Mouse (Mus musculus): ENCODE measurements around the gene Parvb. TPM values are rescaled to one million over a fixed set of nuclear protein-coding genes. Genes with fewer than 3 reads are reported as not detected.

Parvb gene
- total RNA-seq, 2 experiments from 2014 or later: 32.4 to 89.7 TPM

DNA sequence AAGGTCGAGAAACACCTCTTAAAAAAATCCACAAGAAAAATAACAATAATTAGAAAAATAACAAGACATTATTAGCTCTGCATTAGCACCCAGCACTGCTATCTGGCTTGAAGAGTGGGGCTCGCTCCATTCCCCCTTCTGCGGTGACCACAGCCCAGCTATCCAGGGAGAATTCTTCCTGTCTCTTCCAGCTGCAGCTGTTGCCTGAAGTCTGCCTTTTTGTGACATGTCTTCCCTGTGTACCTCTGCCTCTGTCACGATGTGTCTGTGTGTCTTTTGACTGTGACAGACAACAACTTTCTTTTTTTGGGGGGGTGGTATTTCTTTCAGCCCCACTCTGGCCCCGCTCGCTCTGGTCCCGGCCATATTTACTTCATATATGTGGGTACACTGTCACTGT lies 20.8 kb downstream of the Parvb start:
- ATAC-seq (replicated peaks; ENCODE audit: low FRiP score, poor library complexity, severe bottlenecking): no peak

DNA sequence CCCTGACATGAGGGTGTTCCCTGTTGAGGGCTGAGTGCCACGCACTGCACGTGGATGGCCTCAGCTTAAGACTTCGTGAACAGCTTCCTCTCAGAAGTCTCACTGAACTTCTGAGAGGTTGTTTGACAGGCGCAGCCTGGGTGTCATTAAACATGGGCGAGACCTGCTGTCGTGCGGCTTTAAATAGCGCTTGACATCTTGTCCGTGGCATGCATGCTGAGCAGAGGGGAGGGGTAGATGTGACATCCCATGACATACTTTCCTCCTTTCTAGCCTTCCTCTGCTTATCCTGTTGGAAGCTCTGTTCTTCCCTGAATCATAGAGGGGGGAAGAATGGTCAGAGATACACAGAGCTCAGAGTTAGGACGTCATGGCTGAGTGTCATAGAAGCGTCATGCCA lies 21.9 kb downstream of the Parvb start:
- ATAC-seq (replicated peaks; ENCODE audit: low FRiP score, poor library complexity, severe bottlenecking): no peak

DNA sequence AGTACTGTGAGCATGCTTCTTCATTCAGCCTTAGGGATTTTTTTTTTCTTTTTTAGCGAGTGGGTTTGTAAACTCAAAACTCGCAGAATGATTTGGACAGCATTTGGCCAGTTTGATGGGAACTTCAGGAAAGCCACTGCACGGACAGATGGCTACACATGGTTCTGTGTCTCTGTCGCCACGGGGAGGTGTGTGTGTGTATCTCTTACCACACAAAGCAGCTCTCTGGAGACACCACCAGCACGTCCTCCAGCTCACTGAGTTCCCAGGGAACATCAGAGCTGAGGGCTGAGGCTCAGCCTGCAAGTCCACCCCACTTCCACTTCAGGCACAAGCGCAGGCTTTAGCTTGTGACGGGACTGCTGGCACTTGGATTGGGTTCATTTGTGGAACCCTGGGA lies 22.5 kb downstream of the Parvb start:
- ATAC-seq (replicated peaks; ENCODE audit: low FRiP score, poor library complexity, severe bottlenecking): no peak

DNA sequence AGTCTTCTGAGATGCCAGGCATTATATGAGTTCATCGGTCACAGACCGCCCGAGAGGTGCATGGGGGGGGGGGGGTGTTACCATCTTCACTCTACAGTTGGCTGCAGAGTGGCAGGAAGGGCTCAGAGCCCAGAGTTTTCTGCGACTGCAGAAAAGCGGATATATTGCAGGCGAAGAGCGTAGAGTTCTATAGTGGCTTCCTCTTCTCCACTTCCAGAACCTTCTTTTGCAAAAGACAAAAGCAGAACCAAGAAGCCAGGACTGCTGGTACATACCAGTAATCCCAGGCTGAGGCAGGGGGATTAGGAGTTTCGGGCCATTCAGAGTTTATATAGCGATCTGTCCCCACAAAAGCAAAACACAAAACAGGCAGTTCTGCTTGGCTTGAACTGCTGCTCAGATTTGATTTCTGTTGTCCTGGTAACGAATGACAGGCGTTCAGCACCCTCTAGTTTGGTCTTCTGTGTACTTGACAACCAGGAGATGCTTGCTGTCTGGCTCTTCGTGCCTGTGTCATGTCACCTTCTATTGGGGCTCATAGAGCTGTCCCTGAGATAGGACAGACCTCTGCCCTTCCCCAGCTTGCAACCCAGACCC lies 24.5 kb downstream of the Parvb start:
- ATAC-seq (replicated peaks; ENCODE audit: low FRiP score, poor library complexity, severe bottlenecking): no peak

DNA sequence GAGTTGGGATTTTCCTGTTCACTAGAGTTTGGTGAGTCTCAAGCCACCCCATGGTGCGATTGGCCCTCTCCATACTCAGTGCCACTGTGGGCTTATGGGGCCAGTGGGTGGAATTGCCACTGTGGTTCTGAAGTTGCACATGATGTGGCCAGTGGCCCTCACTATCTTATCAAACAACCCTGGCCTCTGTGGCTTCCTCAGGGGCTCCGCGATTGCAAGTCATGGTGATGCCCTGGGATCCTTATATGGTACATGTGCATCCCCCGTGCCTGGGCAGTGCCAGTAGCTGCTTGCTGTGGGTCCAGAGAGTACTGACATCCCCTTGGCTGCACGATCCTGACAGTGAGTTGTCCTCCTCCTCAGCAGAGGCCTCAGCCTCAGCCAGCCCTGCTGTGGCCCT lies 25.0 kb downstream of the Parvb start:
- ATAC-seq (replicated peaks; ENCODE audit: low FRiP score, poor library complexity, severe bottlenecking): no peak

DNA sequence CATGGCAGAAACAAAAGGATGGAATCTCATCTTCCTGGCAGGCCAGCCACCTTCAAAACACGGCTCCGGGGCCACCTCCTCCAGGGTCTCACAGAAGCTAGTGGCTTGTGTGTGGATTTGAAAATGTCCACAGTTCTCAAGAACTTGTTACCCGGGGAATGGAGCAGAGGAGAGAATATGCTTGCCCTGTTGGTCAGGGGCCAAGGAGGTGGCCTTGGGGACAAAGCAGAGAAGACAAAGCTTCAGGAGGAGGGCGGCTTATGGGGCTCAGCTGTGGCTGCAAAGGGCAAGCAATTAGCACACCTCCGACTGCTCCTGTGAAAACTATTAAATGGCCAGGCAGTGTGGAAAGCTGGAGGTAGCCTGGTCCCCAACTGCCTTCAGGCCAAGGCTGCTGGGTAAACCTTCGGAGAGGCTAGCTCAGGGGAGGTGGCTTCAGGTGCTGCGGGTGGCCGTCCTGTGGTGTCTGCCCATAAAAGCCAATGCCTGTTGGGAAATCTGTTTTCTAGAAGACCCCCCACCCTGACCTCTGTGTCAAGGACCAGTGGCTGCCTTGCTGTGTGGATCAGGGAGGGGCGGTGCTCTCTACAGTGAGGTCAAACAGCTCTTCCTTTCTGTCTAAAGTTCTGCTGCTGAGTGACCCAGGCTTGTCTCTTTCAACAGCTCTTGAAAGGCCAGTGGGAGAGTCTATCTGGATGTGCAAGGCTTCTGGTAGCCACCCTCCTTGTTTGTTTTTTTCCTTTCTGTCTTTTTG lies 26.9 kb downstream of the Parvb start:
- ATAC-seq (replicated peaks; ENCODE audit: low FRiP score, poor library complexity, severe bottlenecking): no peak

DNA sequence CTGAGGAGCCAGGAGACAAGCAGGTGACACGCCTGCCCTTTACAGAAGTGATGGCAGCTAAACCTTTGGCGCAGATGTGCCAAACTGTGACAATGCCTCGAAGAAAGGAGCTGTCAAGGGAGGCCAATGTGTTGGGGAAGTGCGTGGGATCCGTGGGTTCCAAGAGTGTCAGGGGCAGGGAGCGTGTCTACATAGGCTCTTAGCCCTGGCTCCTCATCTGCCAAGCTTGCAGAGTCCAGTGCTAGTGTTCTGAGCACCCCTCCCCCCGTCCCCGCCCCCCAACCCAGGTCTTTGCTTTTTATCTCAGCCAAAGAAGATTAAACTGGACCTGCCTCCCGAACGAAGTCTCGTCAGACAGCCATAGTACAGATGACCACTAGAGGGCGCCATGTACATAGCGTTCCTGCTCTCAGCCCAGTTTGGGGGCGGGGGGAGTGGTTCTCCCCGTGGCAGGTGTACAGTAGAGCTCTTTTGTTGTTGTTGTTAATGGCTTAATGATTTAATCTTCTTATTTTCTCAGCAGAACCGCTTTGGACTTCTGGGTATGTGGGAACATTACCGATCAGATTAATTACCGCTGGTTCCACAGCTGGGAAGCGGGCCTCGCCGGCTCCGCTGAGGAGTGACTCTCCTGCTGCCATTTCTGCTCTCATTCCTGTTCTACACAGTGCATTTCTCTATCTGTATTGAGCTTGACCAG lies 28.4 kb downstream of the Parvb start:
- no peak for ATAC-seq (replicated peaks; ENCODE audit: low FRiP score, poor library complexity, severe bottlenecking)

DNA sequence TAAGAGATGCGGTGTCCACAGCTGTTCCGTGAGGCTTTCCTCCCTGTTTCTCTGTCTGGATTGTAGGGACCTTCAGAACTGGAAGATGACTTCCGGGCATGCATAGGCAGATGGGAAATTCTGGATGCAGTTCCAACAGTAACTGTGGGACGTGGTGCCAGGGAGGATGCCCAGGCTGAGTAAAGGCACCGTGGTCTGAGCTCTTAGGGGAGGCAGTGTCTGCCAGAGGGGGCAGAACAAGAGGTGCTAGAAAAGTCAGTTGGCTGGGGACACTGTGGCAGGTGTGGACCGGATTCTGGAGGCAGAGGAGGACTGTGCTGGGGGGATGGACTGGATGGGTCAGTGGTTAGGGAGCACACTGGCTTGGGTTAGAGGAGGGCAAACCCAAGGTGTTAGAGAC lies 30.8 kb downstream of the Parvb start:
- ATAC-seq (replicated peaks; ENCODE audit: low FRiP score, poor library complexity, severe bottlenecking): no peak

DNA sequence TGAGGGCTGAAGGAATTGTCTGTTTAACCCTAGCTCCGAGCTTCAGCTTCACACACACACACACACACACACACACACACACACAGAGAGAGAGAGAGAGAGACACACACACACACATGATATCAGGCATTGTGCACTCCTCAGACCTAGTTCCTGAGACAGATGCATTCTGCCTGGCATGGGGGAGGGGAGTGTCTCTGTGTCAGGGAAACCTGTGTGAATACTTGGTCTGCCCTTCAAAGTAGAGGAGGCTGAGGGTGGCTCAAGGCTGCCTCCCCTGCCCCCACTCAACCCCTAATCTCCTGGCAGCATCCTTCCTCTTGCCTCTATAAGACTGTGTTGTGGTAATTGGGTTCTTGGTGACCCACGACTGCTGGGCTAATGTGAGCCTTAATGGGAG lies 31.7 kb downstream of the Parvb start:
- ATAC-seq (replicated peaks; ENCODE audit: low FRiP score, poor library complexity, severe bottlenecking): no peak

DNA sequence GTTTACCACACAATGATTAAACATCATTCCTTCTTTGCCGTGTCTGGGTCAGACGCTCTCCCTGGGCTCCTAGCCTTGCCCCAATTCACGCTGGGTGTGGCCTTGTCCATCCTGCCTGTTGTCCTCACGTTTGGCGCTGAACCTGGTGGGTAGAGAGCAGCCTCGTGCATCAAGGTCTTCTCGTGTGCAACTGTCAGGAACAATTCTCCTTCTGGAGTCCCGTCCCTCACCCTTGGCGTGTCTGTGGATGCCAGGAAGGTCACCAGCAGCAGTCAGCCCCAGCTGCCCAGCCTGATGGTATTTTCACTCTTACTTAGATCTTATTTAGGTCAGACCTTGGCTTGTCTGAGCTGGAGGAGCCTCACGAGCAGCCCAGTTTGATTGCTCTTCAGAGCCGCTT lies 33.3 kb downstream of the Parvb start:
- ATAC-seq (replicated peaks; ENCODE audit: low FRiP score, poor library complexity, severe bottlenecking): no peak

DNA sequence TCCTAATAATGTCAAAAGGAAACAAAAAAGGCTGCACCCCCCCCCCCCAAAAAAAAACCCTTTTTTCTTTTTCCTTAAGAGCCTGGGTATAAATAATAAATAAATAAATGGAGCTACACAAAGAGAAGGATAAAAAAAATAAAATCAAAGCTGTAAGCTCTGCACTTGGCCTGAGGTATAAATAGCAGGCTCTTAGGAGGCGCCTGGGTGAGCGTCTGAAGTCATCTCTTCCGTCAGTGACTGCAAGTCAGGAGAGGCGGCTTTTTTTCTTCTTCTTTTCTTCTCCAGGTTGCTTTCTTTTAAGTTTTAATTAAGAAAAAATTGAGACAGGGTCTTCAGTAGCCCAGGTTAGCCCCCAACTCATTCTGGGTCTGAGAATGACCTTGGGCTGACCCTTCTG lies 34.4 kb downstream of the Parvb start:
- ATAC-seq (replicated peaks; ENCODE audit: low FRiP score, poor library complexity, severe bottlenecking): no peak

DNA sequence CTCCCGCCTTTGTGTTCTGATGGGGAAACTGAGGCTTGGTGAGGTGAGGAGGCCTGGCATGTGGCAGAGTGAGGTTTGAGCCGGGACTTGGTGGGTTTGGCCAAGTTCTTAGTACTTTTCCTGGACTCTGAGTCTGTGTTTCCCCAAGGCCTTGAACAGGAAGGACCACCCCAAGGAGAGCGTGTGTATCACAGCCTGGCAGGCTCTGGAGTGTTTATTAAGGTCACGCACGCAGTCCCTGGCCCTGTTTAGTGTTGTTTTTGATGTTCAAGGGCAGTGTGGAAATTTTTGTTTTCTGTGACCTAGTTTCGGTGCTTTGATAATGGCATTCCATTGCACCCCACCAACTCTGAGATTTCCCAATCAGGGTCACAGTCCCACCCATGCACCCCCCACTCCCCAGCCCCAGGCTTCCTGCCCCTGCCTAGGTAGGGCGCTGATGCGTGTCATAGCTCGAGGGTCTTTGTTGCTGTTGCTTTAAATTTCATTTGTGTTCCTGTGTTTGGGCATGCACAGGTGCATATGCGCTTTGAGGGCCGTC lies 35.9 kb downstream of the Parvb start:
- no peak for ATAC-seq (replicated peaks; ENCODE audit: low FRiP score, poor library complexity, severe bottlenecking)

DNA sequence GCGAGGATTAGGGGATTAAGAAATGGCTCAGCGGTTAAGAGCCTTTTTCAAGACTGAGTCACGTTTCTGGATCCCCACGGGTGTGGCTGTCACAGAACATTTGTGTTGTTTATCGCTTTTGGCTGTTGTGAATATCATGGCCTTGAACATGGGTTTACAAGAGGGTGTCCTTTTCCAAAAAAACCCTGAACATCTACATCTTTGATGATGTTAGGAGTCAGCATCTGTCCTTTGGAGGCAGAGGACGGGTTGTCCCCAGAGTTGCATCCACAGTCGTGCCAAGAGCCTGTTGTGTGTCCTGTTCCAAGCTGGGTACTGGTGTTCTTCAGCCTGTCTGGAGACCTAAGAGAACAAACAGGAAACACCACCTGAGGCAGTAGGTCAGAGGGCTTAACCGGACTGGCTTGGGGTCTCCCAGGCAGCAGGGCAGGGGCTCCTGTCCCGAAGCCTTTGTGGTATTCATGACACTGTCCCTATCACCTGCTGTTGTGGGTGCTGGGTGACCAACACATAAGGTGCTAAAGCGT lies 37.3 kb downstream of the Parvb start:
- no peak for ATAC-seq (replicated peaks; ENCODE audit: low FRiP score, poor library complexity, severe bottlenecking)

DNA sequence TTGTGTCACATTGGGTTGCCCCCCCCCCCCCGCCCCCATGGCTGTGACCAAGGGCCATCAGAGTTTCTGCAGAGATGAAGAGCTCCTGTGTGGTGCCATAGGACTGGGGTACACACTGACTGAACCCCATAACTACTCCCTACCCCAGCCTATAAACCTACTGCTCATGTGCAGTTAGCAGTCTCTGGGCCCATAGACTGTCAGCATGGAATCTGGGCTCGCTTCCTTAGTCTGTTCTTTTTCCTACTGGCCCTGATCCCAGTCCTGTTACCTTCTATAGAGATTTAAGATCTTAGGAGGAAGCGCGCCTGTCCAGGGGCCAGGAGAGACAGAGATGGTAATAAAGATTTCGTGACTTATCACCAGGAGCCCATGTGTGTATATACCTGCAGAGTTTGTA lies 38.2 kb downstream of the Parvb start:
- ATAC-seq (replicated peaks; ENCODE audit: low FRiP score, poor library complexity, severe bottlenecking): no peak

DNA sequence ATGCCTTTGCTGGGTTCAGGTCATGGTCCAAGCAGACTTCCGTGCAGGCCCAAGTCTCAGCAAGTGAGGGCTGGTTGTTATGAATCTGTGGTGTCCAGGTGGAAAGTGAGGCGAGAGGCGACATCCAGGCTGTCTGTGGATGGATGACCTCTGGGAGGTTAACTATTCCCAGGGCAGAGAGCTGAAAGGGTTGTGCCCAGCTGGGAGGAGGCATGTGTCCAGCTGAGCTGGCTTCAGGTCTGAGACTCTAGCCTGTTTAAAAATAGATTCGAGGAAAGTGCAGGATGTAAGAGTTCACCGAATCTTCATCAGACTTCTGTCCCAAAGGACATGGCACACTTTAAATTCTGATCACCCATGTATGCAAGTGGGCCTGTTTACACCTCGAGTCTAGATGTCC lies 38.6 kb downstream of the Parvb start:
- no peak for ATAC-seq (replicated peaks; ENCODE audit: low FRiP score, poor library complexity, severe bottlenecking)

DNA sequence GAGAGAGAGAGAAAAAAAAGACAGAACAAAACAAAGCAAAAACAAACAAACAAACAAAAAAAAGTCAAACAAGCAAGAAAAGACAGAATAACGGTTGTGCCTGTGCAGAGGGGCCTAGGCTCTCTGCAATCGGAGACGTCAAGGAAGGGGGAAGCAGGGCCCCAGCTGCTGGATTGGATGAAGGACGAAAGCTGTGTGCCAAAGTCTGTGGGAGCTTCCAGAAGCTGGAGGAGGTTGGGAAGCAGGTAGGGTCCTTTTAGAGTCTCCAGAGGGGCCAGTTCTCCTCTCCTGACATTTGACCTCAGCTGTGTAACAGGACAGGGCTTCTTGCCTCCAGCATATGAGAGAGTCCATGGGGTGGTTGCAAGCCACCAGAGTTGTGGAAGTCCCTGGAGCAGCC lies 44.2 kb downstream of the Parvb start:
- ATAC-seq (replicated peaks; ENCODE audit: low FRiP score, poor library complexity, severe bottlenecking): no peak

DNA sequence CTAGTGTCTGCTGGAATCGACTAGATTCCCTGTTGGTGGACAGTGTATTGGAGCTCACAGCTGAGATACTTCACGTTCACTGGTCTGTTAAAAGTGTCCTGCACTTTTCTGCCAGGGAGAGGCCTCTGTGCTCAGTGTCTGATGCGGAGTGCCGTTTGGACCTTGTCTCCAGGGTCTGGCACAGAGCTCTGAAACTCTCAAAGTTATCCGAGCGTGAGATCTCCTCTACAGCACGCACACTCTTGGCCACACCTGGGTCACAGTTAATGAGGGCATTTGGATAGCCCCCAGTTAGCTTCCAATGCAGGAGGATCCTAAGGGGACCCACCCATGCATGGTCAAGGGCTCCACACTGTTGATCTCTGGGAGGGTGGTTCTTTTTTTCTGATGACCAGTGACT lies 46.2 kb downstream of the Parvb start:
- ATAC-seq (replicated peaks; ENCODE audit: low FRiP score, poor library complexity, severe bottlenecking): no peak

DNA sequence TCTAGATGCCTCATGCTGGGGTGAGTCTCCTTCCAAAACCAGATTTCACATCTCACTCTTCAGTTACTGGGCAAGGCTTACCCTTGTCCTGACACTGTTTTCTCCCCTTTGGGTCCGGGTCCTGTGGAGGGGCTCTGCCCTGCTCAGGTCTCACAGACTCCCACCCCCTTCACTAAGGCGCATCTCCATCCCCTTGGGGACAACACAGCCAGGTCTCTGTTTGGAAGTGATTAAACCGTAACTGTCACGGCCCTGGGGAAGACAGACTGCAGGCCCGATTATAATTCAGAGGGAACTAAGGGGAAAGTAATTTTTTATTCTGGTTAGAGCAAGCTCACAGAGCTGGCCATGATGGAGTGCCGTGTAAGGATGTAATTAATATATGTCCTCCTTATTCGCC lies 46.8 kb downstream of the Parvb start:
- ATAC-seq (replicated peaks; ENCODE audit: low FRiP score, poor library complexity, severe bottlenecking): no peak

DNA sequence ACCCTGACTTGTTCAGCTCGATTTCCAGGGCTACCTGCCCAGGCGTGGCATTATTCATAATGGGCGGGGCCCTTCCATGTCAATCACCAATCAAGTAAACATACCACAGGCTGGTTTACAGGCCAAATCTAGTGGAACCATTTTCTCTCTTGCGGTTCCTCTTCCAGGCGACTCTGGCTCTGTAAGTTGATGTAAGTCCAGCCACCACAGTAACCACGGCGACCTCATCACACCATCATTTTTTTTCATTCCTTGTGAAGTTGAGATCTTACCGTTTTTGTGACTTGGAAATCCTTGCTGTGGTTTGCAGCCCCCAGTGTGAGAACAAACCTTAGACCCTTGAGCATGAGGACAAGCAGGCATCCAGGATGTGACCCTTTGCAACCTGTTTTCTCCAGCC lies 48.5 kb downstream of the Parvb start:
- no peak for ATAC-seq (replicated peaks; ENCODE audit: low FRiP score, poor library complexity, severe bottlenecking)

DNA sequence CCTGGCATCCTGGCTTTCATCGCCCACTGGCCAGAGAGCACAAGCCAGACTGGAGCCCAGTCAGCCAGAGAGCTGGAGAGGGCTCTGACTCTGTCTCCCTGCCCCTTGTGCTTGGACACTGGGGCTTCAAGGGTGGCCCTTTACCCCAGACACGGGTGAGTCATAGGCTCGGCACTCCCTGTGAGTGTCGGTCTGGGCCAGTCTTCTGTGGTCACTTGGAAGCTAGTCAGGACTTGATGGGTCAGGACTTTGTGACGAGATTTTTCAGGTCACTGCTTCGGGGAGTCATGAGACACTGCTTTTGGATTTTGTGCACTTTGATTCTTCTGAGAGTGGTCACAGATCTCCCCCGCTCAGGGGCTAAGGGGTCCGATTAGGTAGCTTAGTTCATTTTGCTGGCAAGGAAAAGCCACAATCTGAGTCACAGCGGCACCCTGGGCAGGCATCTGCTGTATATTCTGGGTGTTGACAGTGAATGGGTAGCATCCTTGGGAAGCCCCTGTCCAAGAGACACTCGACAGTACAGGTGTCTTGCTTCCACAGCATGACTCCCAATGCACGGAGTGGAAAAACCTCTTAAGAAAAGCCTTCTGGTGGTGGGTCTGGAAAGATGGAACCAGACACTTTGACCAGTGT lies 49.0 kb downstream of the Parvb start:
- ATAC-seq (replicated peaks; ENCODE audit: low FRiP score, poor library complexity, severe bottlenecking): no peak

Measured in erythroid progenitor cell, adult 5-6 weeks (primary cell).